Mouse (Mus musculus) kidney, postnatal 25 days (tissue): Measurements from ENCODE around the gene Trub1.

ENCODE experiments used
- DNase-seq, 2 experiments: peaks; one replicate each; pipeline ENCODE4 v3.0.0; 2021; ENCODE audit warnings: mixed read lengths in 2 of 2

Gene Trub1

DNA sequence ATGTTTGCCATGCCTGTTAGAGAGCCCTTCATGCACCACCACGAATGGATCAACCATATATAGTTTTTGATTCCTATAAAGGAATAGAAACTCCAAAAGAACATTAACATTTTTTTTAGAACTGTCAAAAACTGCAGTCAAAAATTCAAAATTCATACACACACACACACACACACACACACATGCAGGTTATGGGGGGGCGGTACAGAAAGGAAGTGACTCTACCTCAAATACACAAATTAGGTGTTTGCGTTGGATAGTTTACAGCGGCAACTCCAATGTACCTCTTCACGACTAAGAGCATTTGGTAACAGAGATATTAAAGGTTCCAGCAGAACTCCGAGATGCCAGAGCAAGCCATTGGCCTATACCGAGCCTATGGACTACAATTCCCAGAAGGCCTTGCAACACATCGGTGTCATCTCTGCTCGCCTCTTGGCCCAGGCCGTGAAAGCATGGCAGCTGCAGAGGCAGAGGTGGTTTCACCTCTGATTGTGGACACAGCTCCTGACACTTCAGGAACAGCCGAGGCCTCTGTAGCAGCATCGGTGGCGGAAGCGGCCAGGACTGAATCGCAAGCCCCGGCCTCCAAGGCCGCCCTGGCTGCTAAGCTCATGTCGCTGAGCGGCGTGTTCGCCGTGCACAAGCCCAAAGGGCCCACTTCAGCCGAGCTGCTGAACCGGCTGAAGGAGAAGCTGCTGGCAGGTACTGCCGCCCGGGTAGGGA is at the start of gene Trub1:
Gene Trub1, plus strand, starts transcription at position 421 of the 726 bp plus-strand sequence.
- peak; percentile 84 to 89 for DNase-seq

DNA sequence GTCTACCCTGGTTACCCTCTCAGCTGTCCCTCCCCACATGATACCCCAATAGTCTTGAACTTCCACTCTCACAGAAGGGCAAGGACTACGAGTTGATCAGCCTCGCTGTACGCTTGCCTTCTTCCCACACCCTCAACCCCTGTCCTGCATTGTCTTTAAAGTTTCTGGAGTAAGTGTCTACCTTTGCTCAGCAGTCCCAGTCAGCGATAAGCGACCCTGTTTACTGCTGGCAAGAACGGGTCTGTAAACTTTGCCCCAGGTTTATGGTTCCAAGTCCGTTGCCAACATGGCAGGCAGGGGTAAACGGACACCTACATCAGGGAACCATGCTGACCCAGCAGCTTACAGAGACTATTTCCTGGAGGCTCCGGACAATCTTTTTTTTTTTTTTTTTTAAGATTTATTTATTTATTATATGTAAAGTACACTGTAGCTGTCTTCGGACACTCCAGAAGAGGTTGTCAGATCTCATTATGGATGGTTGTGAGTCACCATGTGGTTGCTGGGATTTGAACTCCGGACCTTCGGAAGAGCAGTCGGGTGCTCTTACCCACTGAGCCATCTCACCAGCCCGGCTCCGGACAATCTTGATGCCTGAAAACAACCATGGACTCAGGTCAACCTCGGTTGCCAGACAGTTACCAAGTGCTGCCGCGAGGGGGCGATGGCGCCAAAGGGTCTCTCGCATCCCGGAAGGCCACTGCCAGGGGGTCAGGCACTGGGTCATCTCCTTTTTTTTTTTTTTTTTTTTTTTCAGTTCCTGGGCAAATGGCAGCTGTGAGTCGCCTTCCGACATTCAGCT is 48.8 kb upstream of the Trub1 start:
- peak; percentile 88 to 89 for DNase-seq

DNA sequence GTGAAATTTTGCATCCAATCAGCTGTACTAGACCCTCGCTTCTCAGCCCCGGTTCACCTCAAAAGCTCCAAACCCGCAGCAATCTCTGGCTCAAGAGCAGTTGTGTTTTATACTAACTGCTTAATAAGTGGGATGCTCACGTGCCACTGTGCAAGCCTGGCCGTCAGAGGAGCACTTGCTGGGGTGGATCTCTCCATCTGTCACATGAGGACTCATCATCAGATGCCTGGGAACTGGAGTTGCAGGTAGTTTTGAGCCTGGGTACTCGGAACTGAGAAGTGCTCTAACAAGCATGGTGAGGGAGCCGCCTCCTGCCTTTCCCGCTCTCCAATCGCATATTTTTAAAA is 48.2 kb upstream of the Trub1 start:
- no peak for DNase-seq

DNA sequence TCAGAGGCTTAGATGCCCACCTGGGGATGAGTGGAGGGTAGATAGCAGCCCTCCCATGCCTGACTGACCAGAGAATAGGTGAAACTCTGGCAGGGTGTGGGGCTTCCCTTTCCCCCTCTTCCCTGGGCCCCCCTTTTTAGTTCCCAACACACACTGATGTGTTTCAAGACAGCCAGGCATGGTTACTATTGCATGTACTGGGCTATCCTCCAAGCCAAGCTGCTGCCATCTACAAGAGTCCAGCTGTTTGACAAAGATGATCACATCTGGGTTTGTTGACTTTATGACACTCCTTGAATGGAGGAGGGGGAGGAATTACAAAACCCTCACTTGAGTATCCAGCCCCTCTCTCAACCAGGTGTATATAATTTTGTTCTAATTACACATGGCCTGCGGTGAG is 44.8 kb upstream of the Trub1 start:
- DNase-seq: no peak

DNA sequence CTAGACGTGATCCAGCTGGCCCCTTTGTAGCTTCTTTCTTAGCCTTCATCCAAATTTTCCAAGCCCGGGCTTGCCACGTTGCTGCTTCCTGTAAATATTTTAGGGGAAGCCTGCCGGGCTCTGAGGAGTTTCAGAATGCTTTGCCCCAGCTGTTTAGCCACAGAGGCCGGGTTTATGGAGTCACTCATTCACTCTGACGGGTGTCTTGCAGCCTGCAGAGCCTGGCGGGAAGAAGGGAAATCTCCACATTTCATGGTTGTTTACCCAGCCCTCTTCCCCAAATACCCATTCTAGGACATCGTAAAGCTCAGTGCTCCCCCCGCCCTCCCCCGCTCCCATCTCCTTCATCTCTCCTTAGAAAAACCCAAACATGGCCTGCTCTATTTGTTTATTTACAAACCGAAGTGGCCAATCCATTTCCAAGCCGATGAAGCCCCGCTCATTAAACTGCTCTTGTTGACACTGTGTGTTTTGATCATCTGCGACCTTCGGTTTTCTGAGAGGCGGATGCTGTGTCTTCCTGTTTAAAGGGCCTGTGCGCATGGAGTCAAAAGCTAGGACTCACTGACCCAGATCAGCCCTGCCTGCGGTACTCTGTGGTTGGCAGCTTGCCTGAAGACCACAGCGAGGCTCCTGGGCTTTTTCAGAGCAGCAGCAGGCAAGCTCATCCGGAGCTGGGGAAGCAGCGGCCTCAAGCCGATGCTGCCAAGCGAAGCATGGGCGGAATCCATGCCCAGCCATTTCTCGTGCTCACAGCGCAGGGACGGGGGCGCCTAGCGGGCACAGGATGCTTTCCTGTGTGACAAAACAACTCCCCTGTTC is 41.1 kb upstream of the Trub1 start:
- DNase-seq: peak; percentile 88 to 91

DNA sequence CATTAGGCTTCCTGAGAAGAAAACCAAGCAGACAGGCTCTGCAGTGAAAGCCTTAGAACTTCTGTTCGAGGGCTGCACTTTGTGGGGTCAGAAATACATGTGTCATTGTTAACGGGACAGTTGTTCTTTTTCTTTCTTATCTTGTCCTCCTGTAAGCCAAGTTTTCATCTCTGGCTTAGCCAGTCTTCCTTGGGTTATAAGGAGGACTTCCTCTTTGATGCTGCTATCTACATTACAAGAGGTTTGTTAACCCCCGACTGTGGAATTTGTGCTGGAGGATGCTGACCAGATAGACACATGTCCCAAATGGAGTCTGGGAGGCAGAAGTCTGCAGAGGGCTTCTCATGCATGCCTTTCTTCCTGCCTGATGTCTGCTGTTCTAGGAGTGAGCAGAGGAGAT is 39.5 kb upstream of the Trub1 start:
- DNase-seq: no peak

DNA sequence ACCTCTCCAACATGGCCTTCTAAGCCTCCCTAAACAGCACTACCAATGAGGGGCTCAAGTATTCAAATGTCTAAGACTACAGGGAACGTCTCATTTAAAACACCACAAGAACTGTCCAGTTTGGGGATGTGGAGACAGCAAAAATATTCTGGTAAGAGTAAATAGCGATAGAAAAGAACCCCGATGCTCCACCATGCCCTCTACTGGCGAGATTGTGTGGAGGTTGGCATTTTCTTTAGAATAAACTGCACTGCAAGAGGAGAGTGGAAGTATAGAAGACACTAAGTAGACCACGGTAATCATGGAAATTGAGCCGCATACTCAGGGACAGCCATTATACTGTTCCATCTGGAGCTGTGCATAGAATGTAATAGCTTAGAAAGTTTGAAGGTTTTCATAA is 38.8 kb upstream of the Trub1 start:
- DNase-seq: no peak

DNA sequence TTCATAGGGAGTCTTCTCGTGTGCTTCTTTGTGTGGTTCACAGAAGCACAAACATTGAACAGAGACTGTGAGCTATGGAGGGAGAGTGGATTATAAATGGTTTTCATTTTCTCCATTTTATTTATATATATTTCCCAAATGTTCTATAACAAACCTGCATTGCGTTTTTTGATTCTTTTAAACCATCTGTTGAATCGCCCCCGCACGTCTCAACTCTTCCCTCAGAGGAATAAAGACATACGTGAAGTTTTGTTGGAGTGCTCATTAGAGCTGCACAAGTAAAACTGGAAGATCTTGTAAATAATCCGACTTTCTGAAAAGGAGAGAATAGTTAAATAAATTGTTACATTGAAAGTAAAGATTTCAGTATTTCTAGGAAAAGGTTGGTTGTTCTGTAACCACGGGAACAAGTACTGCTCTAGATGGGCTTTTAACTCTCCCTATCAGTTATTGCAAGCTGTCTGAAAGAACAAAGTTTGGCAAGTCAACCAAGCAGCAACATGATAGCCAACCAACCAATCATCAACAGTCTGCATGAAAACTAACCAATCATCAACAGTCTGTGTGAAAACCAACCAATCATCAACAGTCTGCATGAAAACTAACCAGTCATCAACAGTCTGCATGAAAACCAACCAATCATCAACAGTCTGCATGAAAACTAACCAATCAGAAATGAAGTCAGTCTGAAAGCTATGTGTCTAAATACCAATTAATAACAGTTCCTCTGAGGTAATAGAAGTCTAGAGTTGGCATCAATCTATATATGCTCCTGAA is 37.5 kb upstream of the Trub1 start:
- no peak for DNase-seq

DNA sequence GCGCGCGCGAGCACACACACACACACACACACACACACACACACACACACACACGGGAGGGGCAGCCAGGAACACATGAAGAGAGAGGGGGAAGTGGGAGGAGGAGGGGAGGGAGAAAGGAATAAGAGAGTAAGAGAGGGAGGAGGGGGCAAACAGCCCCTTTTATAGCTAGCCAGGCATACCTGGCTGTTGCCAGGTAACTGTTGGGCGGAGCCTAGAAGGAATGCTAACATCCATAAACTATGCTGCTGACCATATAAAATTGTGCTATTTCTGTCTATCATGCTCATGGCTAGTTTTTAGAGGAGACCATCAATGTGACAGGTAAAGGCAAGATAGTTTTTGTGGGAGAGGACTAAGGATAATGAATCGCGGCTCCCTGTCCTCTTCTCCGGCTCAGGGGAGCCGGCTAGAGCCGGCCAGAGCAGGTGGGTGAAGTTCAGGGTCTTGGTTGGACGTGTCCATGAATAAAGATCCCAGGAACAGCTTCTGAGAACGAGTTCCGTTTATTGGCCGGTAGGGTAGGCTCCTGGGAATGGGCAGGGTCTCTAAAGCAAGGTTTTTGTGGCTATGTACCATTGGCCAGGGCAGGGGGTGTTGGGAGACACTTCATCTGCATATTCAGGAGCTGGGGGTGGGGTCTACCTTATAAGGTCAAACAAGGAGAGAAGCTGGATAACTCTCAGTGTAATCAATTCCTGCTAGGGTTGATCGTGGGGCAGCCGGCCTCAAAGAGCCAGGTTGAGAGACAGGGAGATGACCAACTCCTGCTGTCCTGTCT is 34.7 kb upstream of the Trub1 start:
- DNase-seq: no peak

DNA sequence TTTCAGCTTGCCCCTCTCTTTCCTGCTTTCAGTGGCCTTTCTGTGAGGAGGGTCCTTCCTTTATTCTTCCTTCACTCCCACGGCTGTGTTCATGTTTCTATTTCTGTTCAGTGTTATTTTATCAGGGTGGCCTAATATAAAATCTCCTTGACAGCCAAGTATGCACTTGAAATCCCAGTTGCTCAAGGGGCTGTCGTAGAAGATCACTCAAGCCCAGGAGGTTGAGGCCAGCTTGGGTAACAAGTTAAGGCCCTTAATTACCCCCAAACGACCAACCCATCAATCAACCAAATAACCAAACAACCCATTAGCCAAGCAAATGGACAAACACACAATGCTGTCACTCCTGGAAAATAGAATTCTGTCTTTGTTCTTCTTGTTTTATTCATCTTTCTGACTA is 29.3 kb upstream of the Trub1 start:
- DNase-seq: no peak

DNA sequence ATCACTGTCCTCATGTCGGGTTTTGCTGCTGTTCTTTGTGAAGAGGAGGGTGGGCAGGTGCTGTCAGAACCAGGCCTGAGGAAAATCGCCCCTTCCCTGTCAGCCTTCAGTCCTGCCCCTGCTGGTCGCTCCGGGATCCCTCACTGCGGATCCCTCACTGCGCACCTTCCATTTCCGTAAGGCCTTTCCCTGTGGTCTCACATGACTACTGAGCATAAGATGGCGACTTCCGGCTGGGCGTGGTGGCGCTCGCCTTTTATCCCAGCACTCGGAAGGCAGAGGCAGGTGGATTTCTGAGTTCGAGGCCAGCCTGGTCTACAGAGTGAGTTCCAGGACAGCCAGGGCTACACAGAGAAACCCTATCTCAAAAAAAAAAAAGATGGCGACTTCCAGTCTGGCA is 27.4 kb upstream of the Trub1 start:
- DNase-seq: no peak

DNA sequence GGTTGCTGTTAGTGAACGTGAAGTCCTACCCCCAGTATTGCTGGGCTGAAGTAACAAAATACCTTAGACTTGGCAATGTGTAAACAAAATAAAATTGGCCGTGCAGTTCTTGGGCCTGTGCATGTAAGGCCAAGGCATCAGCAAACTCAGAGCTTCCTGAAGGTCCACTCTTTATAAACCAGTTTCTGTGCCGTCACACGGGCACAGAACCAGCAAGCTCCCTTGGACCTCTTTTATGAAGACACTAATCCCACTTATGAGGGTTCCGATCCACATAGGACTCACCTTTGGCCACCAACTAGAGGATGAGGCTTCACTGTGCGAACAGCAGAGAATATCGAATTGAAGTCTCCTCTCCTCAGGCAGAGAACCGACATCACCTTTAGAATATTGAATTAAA is 25.9 kb upstream of the Trub1 start:
- no peak for DNase-seq

DNA sequence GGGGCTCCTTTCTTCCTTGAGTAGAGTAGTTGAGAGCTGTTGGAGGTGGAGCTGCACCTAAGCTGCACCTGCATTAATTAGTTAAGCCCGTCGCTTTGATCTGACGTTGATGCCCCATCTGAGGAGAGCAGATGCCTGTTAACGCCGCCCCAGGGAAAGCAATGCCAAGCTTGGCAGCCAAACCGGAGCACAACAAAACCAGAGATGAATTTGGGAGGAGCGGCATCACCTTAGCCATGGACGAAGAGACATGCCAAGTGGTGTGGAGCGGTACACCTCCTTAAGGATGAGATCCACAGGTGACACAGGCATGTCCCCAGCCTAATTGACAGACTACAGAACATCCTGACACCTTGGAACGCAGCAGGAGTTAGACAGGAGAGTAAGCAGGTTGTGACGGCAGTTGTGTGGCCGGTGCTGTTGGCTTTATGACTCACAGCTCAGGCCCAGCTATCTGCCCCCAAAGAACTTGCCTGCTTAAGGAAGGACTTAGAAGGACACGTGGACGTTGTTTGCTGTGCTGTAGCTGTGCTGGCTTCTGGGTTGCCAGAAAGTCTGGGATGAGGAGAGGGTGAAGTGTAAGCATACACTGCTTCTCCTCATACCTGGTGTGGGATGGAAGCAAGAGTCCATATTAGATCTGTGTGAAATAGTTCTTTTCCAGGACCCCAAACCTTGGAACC is 24.8 kb upstream of the Trub1 start:
- DNase-seq: no peak

DNA sequence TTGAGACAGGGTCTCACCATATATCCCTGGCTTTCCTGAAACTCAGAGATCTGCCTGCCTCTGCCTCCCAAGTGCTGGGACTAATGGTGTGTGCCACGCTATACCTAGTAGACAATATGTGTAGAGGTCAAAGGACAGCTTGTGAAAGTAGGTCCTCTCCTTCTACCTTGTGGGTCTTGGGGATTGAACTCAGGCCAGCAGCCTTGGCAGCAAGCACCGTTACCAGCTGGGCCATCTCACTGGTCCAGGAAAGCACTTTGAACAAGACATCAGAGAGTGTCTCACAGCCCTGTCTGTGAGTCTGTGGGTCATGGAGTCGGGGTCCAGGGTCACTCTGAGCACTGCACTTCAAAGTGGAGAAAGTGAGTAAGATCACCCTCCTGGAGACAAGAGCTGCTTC is 24.1 kb upstream of the Trub1 start:
- no peak for DNase-seq

DNA sequence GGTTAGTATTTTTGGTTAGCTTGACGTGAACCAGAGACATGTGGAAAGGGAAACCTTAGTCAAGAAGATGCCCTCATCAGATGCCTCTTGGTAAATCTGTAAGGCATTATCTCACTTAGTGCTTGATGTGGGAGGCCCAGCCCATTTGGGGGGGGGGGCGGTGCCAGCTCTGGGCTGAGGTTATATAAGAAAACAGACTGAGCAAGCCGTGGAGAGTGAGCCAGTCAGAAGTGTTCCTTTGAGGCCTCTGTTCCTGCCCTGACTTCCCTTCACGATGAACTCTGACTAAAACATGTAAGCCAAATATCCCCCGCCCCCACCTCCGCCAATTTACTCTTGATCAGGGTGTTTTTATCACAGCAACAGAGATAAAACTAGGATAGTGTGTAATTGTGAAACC is 22.8 kb upstream of the Trub1 start:
- no peak for DNase-seq

DNA sequence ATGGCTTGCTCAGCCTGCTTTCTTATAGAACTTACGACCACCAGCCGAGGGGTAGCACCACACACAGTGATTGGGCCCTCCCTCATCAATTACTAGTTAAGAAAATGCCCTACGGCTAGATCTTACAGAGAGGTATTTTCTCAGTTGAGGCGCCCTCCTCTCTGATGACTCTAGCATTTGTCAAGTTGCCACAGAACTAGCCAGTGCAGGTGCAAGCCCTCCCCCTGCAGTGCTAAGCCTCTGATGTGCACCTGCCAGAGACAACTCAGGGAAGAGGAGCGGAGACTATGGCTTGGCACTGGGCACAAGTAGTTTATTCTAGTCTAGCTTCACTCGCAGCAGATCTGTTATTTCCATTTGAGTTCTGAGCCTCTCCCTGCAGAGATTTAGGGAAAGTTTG is 21.2 kb upstream of the Trub1 start:
- no peak for DNase-seq

DNA sequence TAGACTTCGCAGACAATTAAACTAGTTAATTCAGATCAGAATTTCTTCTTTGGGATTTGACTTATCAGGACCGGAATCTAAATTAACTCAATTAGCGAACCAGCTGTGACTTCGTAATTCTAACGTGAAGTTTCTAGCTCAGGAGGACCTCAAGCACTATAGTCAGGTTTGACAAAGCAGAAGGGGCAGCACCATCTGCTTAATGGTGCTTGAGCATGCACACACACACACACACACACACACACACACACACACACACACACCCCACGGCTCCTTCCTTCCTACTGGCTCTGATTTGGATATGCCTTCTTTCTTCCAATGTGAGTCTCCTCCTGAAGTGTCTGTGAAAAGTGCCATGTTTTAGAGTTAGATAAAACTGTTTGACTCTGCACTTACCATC is 18.7 kb upstream of the Trub1 start:
- no peak for DNase-seq

DNA sequence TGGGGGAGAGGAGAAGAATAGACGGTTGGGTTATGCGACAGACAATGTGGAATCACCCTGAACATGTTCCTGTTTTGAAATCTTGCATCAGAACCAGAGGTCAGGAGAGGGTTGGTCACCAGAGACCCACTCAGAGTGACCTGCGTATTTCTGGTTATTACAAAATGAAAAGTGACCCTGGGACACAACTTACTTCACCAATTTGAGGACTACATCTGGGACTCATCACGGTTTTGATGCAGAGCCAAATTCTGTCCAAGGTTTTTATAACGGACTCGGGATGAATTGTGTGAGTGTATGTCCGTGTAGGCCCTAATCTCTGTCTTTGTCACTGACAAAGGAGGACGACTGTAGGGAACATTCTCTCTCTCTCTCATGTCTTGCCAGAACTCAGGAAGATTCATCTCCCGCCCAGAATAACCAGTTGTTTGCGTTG is 16.1 kb upstream of the Trub1 start:
- DNase-seq: peak; percentile 48 to 52

DNA sequence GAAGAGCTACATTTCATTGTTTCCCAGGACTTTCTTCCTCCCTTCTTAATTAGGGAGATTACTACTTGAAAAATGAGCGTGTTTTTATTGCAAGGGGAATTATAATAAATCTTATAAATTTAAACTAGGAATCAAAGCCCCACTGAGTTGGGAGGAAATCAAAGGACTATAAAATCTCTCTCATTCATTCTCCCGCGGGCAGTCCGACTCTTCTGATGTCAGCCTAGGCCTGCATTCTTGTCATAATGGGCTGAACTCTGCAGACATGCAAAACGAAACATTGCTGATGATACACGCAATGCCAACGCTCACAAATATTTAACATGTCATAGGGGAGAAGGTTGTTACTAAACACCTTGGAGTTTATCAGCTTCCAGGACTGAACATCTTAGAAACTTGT is 15.7 kb upstream of the Trub1 start:
- no peak for DNase-seq

DNA sequence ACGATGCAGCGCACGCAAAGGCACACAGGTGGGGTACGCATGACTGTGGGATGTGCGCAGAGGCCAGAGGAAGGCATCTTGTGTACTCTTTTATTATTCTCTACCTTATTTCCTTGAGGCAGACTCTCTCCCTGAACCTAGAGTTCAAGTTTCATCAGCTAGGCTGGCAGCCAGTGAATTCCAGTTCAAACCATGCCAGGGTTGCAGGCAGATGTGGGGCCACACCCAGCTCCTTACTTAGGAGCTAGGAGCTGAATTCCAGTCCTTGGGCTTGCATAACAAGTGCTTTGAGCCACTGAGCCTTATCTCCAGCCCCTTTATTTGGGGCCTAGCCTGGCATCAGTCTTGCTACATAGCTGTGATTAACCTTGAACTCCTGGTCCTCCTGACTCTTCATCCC is 13.4 kb upstream of the Trub1 start:
- DNase-seq: no peak

DNA sequence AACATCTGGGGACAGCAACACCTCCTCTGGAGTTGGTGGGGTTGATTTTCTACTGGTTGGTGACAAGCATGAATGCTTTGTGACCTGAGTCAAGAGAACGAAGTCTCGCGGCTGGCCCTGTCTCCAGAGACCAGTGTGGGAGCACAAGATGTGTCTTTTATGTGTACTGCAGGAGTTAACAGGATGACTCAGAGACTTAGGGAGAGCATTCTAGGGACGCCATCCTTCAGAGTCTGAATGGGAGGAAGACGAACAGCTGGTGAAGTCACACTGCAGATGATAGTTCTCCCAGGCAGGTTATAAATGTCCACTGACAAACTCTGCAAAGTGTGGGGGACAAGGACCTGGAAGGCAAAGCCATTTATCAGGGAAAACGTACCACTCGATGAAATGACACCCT is 11.2 kb upstream of the Trub1 start:
- no peak for DNase-seq
